Mouse (Mus musculus) adrenal gland, postnatal 14 days (tissue): ENCODE results near the gene Rnase2b. TPM values are rescaled to one million over a fixed set of nuclear protein-coding genes. Genes with fewer than 3 reads are reported as not detected.
A peak's percentile ranks its signal among the peaks of the same experiment; 100 is the strongest.

Source experiments
- DNase-seq: peaks from one replicate; pipeline ENCODE4 v3.0.0; 2021; ENCODE audit warnings: mixed read lengths
- long read RNA-seq, 2 experiments: library from polyadenylated mRNA; stranded (forward); transcript quantifications; one replicate each; pipeline ENCODE4 v2.0.0; 2021
- total RNA-seq: library from RNA; stranded (reverse); gene quantifications from 2 replicates; pipeline ENCODE4 v1.2.3, GENCODE M21; 2021

Rnase2b gene
- total RNA-seq, result not detected in 2 replicates
- long read RNA-seq, experiment 1, result 0 reads
- long read RNA-seq, experiment 2, result 0 reads

DNA sequence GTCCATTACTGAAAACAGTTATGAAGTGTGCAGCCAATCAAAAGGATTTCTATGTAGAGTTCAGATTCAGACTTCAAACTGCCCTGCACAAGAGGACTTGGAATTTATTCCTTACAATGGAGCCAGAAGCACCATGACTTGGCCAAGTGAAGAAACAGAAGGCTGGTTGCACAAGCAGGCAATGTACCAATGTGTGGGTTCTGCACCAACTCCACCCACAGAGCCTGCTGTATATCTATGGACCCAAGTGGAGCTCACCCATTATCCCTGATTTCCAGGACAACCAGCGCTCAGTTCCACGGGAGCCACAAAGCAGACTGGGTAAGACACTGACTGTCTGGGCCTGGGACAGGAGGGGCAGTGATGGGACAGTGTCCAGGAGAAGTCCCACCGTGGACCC is at the start of gene Rnase2b:
TSS of gene Rnase2b (plus strand) at position 285 of the 400 bp plus-strand sequence.
- peak; percentile 17 for DNase-seq

DNA sequence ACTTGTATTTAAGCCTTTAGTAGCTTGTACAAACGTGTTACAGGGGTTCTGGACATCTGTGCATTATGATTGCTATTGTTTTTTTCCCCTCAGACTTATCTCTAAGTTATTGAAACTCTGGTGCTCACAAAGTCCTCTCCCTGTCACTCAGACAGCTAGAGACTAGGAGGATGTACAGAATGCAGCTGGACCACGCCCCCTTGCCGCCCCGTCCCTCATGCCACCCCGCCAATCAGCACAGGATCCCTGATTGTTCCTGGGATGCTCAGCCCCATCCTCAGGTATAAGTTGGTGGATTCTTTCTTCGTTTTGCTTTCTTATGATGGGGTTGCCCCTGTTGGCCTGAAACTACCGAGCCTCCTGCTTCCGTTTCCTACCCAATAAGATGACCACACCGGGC is 48.6 kb upstream of the Rnase2b start:
- DNase-seq, result no peak

GRCm38 (mm10) chr14:51113916-51114560 is 48.0 kb upstream of the Rnase2b start, which contains the start of gene Eddm3b:
Gene Eddm3b, plus strand, starts transcription at chr14:51114426.
- DNase-seq, result no peak

DNA sequence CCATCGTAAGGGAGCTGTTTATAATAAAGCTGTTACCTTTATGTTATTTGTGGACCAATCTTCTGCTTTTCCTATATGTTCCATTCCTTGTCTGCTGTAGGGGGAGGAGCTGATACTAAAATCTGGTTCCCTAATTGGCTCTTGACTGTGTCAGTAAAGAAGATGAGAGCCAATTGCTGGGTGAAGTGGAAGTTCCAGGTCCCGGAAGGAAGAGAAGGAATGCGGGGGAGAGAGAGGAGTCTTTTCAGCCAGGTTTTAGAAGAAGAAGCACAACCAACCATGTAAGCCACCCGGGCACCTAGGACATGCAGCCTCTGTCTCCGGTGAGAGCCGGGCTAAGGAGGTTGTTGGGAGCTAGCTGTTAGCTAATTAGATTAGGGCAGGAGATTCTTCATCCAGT is 36.4 kb upstream of the Rnase2b start:
- no peak for DNase-seq

DNA sequence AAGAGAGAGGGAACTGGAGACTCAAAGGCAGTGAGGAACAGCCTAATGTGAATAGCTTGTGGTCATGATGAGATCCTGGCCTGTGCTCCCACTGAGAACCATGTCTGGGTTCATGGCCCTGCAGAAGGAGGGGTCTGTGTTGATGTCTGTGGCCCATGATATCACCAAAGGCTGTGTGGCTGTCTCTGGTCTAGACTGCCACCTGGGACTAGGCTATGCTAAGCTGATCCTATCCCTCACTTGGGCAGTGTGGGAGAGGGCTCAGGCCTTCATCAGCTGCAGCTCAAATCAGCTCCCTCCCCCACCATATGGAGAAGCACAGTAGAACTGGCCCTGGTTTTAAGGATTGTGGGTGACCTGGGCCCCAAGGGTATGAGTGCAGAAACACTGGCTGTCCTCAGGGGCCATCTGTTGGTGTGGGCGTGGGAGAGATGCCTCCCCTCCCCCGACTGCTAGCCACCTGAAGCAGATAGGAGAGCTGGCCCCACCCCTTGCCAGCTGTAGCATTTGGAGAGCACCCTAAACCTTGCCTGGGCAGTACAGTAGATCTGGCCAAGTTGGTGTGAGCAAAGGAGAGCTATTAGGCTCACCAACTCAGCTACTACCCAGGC is 34.3 kb upstream of the Rnase2b start:
- DNase-seq, result no peak

- no peak for DNase-seq
Observed at GRCm38 (mm10) chr14:51128775-51129623, 33.1 kb upstream of the Rnase2b start.

GRCm38 (mm10) chr14:51129624-51129975 is 32.5 kb upstream of the Rnase2b start:
- no peak for DNase-seq

- no peak for DNase-seq
Observed at GRCm38 (mm10) chr14:51130315-51130940, 31.6 kb upstream of the Rnase2b start.

GRCm38 (mm10) chr14:51131086-51131815 is 30.8 kb upstream of the Rnase2b start:
- DNase-seq, result no peak

DNA sequence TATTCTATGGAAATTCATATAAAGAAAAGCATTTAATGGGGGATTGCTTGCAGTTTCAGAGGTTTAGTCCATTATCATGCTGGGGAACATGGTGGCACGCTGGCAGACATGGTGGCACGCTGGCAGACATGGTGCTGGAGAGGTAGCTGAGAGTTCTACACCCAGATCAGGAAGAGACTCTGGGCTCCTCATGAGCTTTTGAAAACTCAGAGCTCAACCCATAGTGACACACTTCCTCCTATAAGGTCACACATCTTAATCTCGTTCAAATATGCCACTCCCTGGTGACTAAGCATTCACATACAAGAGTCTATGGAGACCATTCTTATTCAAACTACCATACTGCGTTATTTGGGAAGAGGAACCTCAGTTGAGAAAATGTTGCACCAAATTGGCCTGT is 29.7 kb upstream of the Rnase2b start:
- DNase-seq, result no peak

GRCm38 (mm10) chr14:51140342-51140741 is 21.7 kb upstream of the Rnase2b start:
- no peak for DNase-seq

GRCm38 (mm10) chr14:51142119-51142518 is 19.9 kb upstream of the Rnase2b start:
- no peak for DNase-seq

DNA sequence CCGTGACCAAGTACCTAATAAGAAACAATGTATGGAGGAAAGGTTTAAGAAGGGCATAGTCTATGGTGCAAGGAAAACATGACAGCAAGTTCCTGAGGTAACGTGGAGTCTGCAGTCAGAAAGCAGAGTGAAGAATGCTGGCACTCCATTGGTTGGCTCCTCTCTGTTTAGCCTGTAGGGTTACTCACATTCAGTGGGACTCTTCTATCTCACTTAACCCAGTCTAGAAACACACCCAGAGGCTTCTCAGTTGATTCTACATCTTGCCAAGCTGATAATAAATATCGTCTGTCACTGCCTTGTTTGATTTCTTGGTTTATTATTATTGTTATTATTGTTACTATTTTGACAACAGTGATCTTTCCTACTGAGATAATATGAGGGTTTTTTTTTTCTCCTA is 19.5 kb upstream of the Rnase2b start:
- no peak for DNase-seq

DNA sequence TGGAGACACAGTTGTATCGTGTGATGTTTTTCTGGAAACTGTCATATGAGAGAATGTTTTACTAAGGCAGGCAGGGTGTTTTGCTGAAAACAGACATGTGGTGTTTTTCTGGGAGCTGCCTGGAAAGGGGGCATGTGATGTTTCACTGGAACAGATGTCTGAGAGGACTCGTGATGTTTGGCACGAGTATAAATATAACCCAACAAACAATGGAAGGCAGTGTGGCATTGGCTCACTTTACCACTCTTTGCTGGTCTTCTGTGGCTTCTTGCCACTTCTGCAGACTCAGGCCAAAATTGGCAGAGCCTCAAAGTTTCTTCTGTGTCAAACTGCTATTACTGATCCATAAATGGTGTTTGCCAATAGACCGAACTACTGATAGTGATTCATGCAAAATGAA is 18.8 kb upstream of the Rnase2b start:
- DNase-seq, result no peak

DNA sequence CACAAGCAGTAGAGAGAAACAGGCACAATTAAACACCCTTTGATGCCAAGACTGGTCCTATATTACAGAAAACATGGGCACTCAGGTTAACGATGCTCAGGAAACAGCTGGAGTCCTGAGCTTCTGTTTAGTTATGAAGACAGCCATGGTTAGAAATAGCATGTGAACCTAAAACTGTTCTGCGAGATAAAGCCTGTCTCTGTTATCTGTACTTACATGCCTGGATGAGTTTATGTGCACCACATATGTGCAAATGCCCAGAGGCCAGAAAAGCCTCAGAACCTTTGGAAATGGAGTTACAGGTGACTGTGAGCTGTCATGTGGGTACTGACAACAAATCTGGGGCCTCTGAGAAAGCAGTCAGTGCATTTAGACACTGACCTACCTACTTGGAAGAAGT is 18.1 kb upstream of the Rnase2b start:
- DNase-seq, result no peak

DNA sequence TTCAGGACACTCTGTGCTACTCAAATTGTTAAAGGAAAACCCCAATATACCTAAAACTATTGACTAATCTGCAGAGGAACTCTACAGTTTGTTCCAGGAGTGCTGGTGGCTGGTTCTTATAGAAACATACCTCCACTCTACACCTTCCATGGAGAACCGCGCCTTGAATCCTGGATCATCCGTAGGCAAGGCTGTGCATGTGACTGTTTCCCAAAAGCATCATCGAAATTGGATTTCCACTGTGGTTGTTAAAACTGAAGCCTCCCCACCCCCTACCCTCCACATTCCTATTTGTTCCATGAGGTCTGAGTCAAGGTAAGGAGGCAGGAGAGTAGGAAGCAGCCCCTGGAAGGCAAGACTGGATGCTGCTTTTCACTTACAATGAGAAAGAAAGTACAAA is 17.6 kb upstream of the Rnase2b start:
- DNase-seq, result no peak

DNA sequence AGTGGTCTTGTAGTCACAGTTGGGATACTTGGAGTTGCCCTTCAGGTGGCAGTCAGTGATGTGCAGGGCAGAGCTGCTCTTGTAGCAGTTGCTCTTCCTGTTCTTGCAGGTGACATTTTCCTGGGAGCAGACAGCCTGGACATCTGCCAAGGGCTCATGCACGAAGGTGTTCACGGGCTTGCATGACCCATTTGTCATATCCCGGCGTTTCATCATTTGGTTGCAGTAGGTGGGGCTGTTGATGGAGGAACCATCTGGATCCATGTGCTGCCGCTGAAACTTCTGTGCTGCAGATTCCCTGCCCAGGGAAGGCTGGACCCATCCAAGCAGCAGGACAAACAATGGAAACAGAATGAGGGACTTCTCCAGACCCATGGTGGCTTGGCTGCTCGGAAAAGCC is 16.5 kb upstream of the Rnase2b start:
- no peak for DNase-seq

- no peak for DNase-seq
Observed at GRCm38 (mm10) chr14:51146685-51147084, 15.4 kb upstream of the Rnase2b start, which contains the start of gene Rnase1. Gene Rnase1, minus strand, starts transcription at chr14:51146785.

- DNase-seq, result no peak
Observed at GRCm38 (mm10) chr14:51148006-51148405, 14.1 kb upstream of the Rnase2b start.

GRCm38 (mm10) chr14:51149164-51149563 is 12.9 kb upstream of the Rnase2b start:
- no peak for DNase-seq

DNA sequence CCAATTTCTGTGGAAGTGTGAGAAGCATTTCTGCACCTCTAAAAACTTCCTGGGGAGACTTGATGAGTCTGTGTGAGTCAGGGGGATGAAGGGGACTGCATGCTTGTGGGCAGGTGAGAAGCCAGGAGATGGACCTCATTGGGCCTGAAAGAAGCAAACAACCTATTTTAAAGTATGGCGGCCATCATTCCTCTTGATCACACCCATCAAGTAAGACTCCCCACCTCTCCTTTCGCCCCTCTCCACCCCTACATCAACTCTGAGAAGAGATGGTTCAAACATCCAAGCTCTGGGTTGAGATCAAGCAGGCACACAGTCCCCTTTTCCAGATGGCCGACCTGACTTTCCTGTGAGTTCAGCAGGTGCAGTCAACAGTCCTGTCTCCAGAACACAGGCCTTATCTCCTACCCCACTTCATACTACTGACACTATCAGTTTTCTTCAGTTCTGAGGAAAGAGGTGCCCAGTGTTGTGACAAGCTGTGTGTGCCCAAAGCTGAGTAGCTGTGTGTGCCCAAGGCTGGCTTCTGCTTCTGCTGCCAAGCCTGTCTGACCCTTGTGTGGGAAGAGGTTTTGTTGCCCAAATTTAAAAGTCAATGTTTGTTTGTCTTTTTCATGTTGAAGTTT is 11.7 kb upstream of the Rnase2b start:
- DNase-seq, result no peak
